27 mouse cellular contexts compared by ENCODE assay signal in the genomic region with DNA sequence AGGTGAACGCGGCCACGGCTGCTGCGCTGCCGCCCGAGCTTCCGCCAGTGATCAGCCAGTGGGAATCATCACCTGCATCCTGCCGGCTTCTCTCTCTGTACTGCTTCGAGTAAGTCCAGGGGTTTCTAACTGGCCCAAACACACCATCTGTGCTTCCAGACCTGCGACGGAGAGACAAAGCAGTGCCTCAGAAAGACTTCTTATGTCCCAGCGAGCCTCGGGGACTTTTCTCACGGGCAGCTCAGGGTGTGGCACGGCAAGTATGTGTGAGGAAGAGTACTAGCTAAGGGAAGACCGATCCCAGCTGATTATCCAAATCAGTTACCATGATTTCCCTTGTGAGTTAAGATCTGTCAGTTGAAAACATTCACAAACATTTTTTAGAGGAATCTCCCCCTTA. TPM values are rescaled to one million over a fixed set of nuclear protein-coding genes. Genes with fewer than 3 reads are reported as not detected.
DNase-seq lines count a peak whose midpoint lies in the region; ATAC-seq and TF ChIP-seq lines count a peak whose summit lies in the region.
"Had no signal": no experiment of that assay in that cellular context is flagged by ENCODE, and none has a peak within 500 bp of the region (broad histone marks: within the 10 kb centered on the region; RNA-seq: fewer than 3 reads in every experiment).

No protein-coding gene starts in this region.

- H3K4me3 ChIP-seq in forebrain, embryonic 13.5 days, result no peak overlapping the region
- no peak overlapping the region for H3K4me3 ChIP-seq in forebrain, embryonic 11.5 days (ENCODE audit: low read depth, low read length)
- H3K4me3 ChIP-seq in ES-E14 (ENCODE audit: insufficient read depth in 1 of 2, low read depth in 1 of 2, low read length in 2 of 2, poor library complexity in 1 of 2, severe bottlenecking in 1 of 2), result no peak overlapping the region
- H3K4me3 ChIP-seq: embryonic facial prominence, embryonic 12.5 days; embryonic facial prominence, embryonic 15.5 days; erythroblast, embryonic 14.5 days; heart, adult 2 months; heart, embryonic 10.5 days; heart, embryonic 13.5 days; hindbrain, embryonic 12.5 days; hindbrain, embryonic 15.5 days had no signal

- DNase-seq in forebrain, embryonic 11.5 days (ENCODE audit: low spot score), result no peak
- peak; percentile 46 for DNase-seq in heart, adult 11 months
- DNase-seq in heart, postnatal 14 days, result no peak
- no peak for DNase-seq in ES-E14 (ENCODE audit: low read depth, low spot score)
- DNase-seq in brain, embryonic 14.5 days (ENCODE audit: low read depth), result peak; percentile 28
- no peak for DNase-seq in layer of hippocampus, postnatal 14 days (ENCODE audit: low spot score in 2 of 2)
- no peak for DNase-seq in layer of hippocampus, postnatal 10 days (ENCODE audit: low spot score in 2 of 2)
- DNase-seq: adrenal gland, postnatal 10 days; adrenal gland, postnatal 36 days; B cell, adult 2 months; cerebellum, adult 11 months; cerebellum, adult 2 months; cerebellum, adult 9-11 months; cerebellum, postnatal 25 days; gastrocnemius, postnatal 25 days; heart, adult 2 months; kidney, adult 2 months had no signal

- WGBS in forebrain, embryonic 13.5 days, result 89% methylated on average over 16 of the region's 16 CpGs
- WGBS in forebrain, embryonic 11.5 days, result 93% methylated on average over 16 of the region's 16 CpGs

- peaks cover 35% of the 10 kb centered on the region for H3K36me3 ChIP-seq in forebrain, embryonic 13.5 days (ENCODE audit: poor library complexity, severe bottlenecking)
- no peaks in the 10 kb centered on the region; the same call in 1 of the 2 replicates for H3K36me3 ChIP-seq in forebrain, embryonic 11.5 days (ENCODE audit: control insufficient read depth, insufficient read depth, low read length)
- H3K36me3 ChIP-seq in ES-E14 (ENCODE audit: control insufficient read depth, insufficient read depth, low read length, poor library complexity, severe bottlenecking), result peaks cover 16% of the 10 kb centered on the region

- no peak for TF ChIP-seq POLR2A in brain, embryonic 14.5 days (IDR thresholded peaks at IDR 0.05; ENCODE audit: borderline replicate concordance, extremely low read depth, insufficient read depth, insufficient read length, poor library complexity, severe bottlenecking)

- intact Hi-C loops in heart, postnatal 14 days (cut with DNase I), result no loop called here

- no peak overlapping the region for H3K4me2 ChIP-seq in forebrain, embryonic 13.5 days
- H3K4me2 ChIP-seq in forebrain, embryonic 11.5 days (ENCODE audit: low read depth, low read length, severe bottlenecking), result no peak overlapping the region
- H3K4me2 ChIP-seq: embryonic facial prominence, embryonic 12.5 days; embryonic facial prominence, embryonic 15.5 days; heart, embryonic 13.5 days; hindbrain, embryonic 12.5 days; hindbrain, embryonic 15.5 days had no signal

- H3K27me3 ChIP-seq in forebrain, embryonic 13.5 days, result no peaks in the 10 kb centered on the region
- no peaks in the 10 kb centered on the region for H3K27me3 ChIP-seq in forebrain, embryonic 11.5 days (ENCODE audit: control insufficient read depth, insufficient read depth, low read length)
- H3K27me3 ChIP-seq: CH12.LX; embryonic facial prominence, embryonic 12.5 days; embryonic facial prominence, embryonic 15.5 days; heart, embryonic 13.5 days; hindbrain, embryonic 12.5 days; hindbrain, embryonic 15.5 days had no signal

- H3K9ac ChIP-seq in forebrain, embryonic 13.5 days, result no peak overlapping the region
- H3K9ac ChIP-seq in forebrain, embryonic 11.5 days (ENCODE audit: low read length), result no peak overlapping the region
- H3K9ac ChIP-seq in ES-E14 (ENCODE audit: insufficient read depth, low read depth, low read length, poor library complexity, severe bottlenecking), result no peak overlapping the region
- H3K9ac ChIP-seq: embryonic facial prominence, embryonic 12.5 days; embryonic facial prominence, embryonic 15.5 days; heart, embryonic 13.5 days; hindbrain, embryonic 12.5 days; hindbrain, embryonic 15.5 days had no signal

- in situ Hi-C loops in ES-E14 (cut with MboI; ENCODE audit: low sequenced_read_pairs in 2 of 2, unreplicated experiment in 2 of 2), result no loop called here

- no peak for TF ChIP-seq CTCF in brain, embryonic 14.5 days (IDR thresholded peaks at IDR 0.05; ENCODE audit: borderline replicate concordance, extremely low read depth, insufficient read depth, insufficient read length)

- no peak for ATAC-seq in forebrain, embryonic 13.5 days
- ATAC-seq in forebrain, embryonic 11.5 days (replicated peaks; ENCODE audit: low FRiP score), result no peak
- ATAC-seq: intestine, postnatal 0 days had no signal

- no peaks in the 10 kb centered on the region for H3K4me1 ChIP-seq in forebrain, embryonic 13.5 days
- no peaks in the 10 kb centered on the region for H3K4me1 ChIP-seq in forebrain, embryonic 11.5 days (replicated peaks; ENCODE audit: control insufficient read depth, insufficient read depth, low read length)
- H3K4me1 ChIP-seq in ES-E14 (ENCODE audit: control insufficient read depth in 2 of 2, insufficient read depth in 2 of 2, low read length in 2 of 2, poor library complexity in 1 of 2), result peaks cover 0 to 6% of the 10 kb centered on the region in 2 experiments; a peak in 2 of 4 replicates
- H3K4me1 ChIP-seq: embryonic facial prominence, embryonic 12.5 days; embryonic facial prominence, embryonic 15.5 days; heart, embryonic 10.5 days; heart, embryonic 13.5 days; hindbrain, embryonic 12.5 days; hindbrain, embryonic 15.5 days had no signal

- H3K27ac ChIP-seq in forebrain, embryonic 13.5 days, result peak overlapping the region; percentile 35
- H3K27ac ChIP-seq in forebrain, embryonic 11.5 days (ENCODE audit: low read depth, low read length), result no peak overlapping the region
- peak overlapping the region; percentile 12; the same call in 1 of the 2 replicates for H3K27ac ChIP-seq in ES-E14 (ENCODE audit: insufficient read depth, low read depth, low read length, poor library complexity, severe bottlenecking)
- H3K27ac ChIP-seq: embryonic facial prominence, embryonic 12.5 days; embryonic facial prominence, embryonic 15.5 days; heart, adult 2 months; heart, embryonic 10.5 days; heart, embryonic 13.5 days; hindbrain, embryonic 12.5 days; hindbrain, embryonic 15.5 days had no signal

- no peaks in the 10 kb centered on the region for H3K9me3 ChIP-seq in forebrain, embryonic 13.5 days (replicated peaks)
- H3K9me3 ChIP-seq in forebrain, embryonic 11.5 days (ENCODE audit: control insufficient read depth, low read length), result no peaks in the 10 kb centered on the region
- H3K9me3 ChIP-seq in ES-E14 (ENCODE audit: control insufficient read depth, insufficient read depth, low read depth, low read length), result no peaks in the 10 kb centered on the region
- H3K9me3 ChIP-seq: embryonic facial prominence, embryonic 12.5 days; embryonic facial prominence, embryonic 15.5 days; heart, embryonic 10.5 days; heart, embryonic 13.5 days; hindbrain, embryonic 12.5 days; hindbrain, embryonic 15.5 days had no signal

TF ChIP-seq in ES-E14, 5 proteins besides CTCF, POLR2A, EP300 and RAD21:
- no peak for TF ChIP-seq HCFC1 (IDR thresholded peaks at IDR 0.05; ENCODE audit: borderline replicate concordance, insufficient read depth, low read length)
- no peak for TF ChIP-seq MAFK (IDR thresholded peaks at IDR 0.05; ENCODE audit: insufficient read depth, low read depth, low read length)
- TF ChIP-seq ZNF384 (IDR thresholded peaks at IDR 0.05; ENCODE audit: low read depth, low read length), result no peak
- TF ChIP-seq ZC3H11A (IDR thresholded peaks at IDR 0.05; ENCODE audit: borderline replicate concordance, low read depth, low read length), result no peak
- TF ChIP-seq CHD2 (IDR thresholded peaks at IDR 0.05; ENCODE audit: low read depth, low read length), result no peak

RNA-seq across cellular contexts. Expression of gene Qrsl1, which starts 12.6 kb away (rescaled TPM):
- polyA plus RNA-seq in forebrain, embryonic 13.5 days (2015; fragmentation: Nextera tagmentation; extraction: Ambion mirVana), result 24.9 and 27.8 TPM in 2 replicates
- polyA plus RNA-seq in forebrain, embryonic 11.5 days (2014; fragmentation: Nextera tagmentation; extraction: Ambion mirVana), result 26.5 and 29.0 TPM in 2 replicates
- total RNA-seq in heart, postnatal 14 days (2021), result 10 to 100 TPM; 28.0 to 31.5 TPM
- total RNA-seq in ES-E14 (2012; rRNA removed), result 24.8 and 28.9 TPM in 2 replicates
- polyA plus RNA-seq in brain, embryonic 14.5 days (2012; rRNA removed), result 19.6 and 23.4 TPM in 2 replicates
- 10 to 100 TPM; 13.5 to 14.6 TPM for total RNA-seq in layer of hippocampus, postnatal 14 days (2021)
- total RNA-seq in layer of hippocampus, postnatal 10 days (2021), result 10 to 100 TPM; 15.6 to 17.3 TPM

RNA-seq across cellular contexts. Expression of gene Rtn4ip1, which starts 12.6 kb away (rescaled TPM):
- 16.9 and 18.3 TPM in 2 replicates for polyA plus RNA-seq in forebrain, embryonic 13.5 days (2015; fragmentation: Nextera tagmentation; extraction: Ambion mirVana)
- 20.7 and 20.8 TPM in 2 replicates for polyA plus RNA-seq in forebrain, embryonic 11.5 days (2014; fragmentation: Nextera tagmentation; extraction: Ambion mirVana)
- total RNA-seq in heart, postnatal 14 days (2021), result 10 to 100 TPM; 49.5 to 50.5 TPM
- 8.5 and 10.2 TPM in 2 replicates for total RNA-seq in ES-E14 (2012; rRNA removed)
- 12.1 and 12.8 TPM in 2 replicates for polyA plus RNA-seq in brain, embryonic 14.5 days (2012; rRNA removed)
- 10 to 100 TPM; 11.9 to 15.1 TPM for total RNA-seq in layer of hippocampus, postnatal 14 days (2021)
- 10 to 100 TPM; 12.7 to 12.9 TPM for total RNA-seq in layer of hippocampus, postnatal 10 days (2021)

Comparison
In these comparisons a context has a peak if more than half of its experiments do, and no peak if none do; other contexts are left out.
1. DNase-seq: peak in heart, adult 11 months (single experiment) and brain, embryonic 14.5 days (single experiment); none in forebrain, embryonic 11.5 days (single experiment), heart, postnatal 14 days (0 of 2), ES-E14 (single experiment), layer of hippocampus, postnatal 14 days (0 of 2) and layer of hippocampus, postnatal 10 days (0 of 2).